Mouse (Mus musculus): ENCODE results near the gene Mgl2.

DNA sequence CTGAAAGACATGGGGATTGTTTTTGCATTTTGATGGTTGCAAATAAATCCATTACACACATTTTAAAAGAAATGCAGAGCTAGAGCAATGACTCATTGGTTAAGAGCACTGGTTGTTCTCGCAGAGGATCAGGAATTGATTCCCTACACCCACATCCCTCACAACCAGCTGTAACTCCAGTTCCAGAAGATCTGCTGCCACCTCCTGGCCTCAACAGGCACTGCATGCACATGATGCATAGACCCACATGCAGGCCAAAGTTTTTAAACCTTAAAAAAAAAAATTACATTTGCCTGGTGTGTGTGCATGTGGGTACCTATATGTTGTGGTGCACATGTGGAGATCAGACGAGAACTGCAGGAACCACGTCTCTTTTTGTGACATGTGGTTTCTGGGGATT lies 20.0 kb upstream of the Mgl2 start:
- TF ChIP-seq POLR2A (IDR thresholded peaks at IDR 0.05; ENCODE audit: extremely low read depth, insufficient read depth, low read length): no peak
- peak; percentile 82 for TF ChIP-seq CTCF (IDR thresholded peaks at IDR 0.05; ENCODE audit: low read depth, low read length)
